Mouse (Mus musculus) ES-E14 (cell line): Measurements from ENCODE around the gene Cops6.

Source experiments
- CHD2 ChIP-seq: IDR thresholded peaks from 2 replicates; pipeline ENCODE4 v1.6.1; 2014; ENCODE audit warnings: mild to moderate bottlenecking, low read depth, low read length, inconsistent platforms
- HCFC1 ChIP-seq: IDR thresholded peaks from 2 replicates; pipeline ENCODE4 v1.6.1; 2012; ENCODE audit warnings: low read length, inconsistent platforms, borderline replicate concordance; ENCODE audit not compliant: insufficient read depth
- ZNF384 ChIP-seq: IDR thresholded peaks from 2 replicates; pipeline ENCODE4 v1.6.1; 2012; ENCODE audit warnings: low read depth, low read length, inconsistent platforms

DNA sequence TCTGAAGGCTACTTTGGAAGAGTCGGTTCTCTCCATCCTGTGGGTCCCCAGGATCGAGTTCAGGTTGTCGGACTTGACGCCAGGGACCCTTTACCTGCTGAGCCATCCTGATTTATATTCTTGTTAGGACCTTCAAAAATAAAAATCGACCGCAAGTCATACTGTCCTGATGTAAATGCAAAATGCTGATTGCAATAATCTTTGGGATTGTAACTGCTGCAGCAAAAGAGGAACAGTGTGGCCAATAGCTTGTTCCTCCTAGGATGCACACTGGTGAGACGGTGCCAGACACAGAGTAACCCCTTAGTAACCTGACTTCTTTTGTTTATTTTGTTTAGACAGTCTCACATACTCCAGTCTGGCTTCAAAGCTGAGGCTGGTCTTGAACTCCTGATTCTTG, 34.6 kb downstream of the Cops6 start:
- no peak for TF ChIP-seq HCFC1
- TF ChIP-seq ZNF384 = no peak
- no peak for TF ChIP-seq CHD2
